Mouse (Mus musculus): Measurements from ENCODE around the gene Fmnl3. TPM values are rescaled to one million over a fixed set of nuclear protein-coding genes. Genes with fewer than 3 reads are reported as not detected.

Fmnl3 gene
- total RNA-seq (2021), result 21.3 and 31.3 TPM in 2 replicates
- long read RNA-seq, experiment 1, full-length matches to known transcripts, result 10 of 17 reads
- long read RNA-seq, experiment 1, partial matches to known transcripts, result 3 of 17 reads
- long read RNA-seq, experiment 1, other reads (novel, unspliced or antisense), result 4 of 17 reads
- long read RNA-seq, experiment 2, full-length matches to known transcripts, result 9 of 17 reads
- long read RNA-seq, experiment 2, partial matches to known transcripts, result 3 of 17 reads
- long read RNA-seq, experiment 2, other reads (novel, unspliced or antisense), result 5 of 17 reads

- DNase-seq, result peak; percentile 99
Observed at GRCm38 (mm10) chr15:99370259-99370691, at the start of gene Fmnl3. Gene Fmnl3, minus strand, starts transcription at chr15:99370482.

GRCm38 (mm10) chr15:99417692-99418271 lies 47.5 kb upstream of the Fmnl3 start:
- DNase-seq, result no peak

DNA sequence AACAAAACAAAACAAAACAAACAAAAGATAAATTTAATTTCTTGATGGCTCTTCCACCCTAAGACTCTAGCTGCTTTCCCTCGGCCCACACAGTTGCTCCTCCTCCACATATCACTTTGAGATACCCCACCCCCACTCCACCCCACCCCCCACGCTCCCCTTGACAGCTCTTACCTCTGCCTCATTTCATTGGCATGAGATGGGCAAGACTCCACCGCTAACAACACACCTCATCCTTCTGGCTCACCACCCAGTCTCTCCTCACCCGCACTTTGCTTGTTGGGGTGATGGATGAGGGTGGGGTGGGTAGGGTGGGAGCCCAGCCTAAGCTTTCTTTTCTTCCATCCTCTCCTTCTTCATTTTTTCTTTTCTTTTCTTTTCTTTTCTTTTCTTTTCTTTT lies 46.7 kb upstream of the Fmnl3 start:
- DNase-seq, result no peak

DNA sequence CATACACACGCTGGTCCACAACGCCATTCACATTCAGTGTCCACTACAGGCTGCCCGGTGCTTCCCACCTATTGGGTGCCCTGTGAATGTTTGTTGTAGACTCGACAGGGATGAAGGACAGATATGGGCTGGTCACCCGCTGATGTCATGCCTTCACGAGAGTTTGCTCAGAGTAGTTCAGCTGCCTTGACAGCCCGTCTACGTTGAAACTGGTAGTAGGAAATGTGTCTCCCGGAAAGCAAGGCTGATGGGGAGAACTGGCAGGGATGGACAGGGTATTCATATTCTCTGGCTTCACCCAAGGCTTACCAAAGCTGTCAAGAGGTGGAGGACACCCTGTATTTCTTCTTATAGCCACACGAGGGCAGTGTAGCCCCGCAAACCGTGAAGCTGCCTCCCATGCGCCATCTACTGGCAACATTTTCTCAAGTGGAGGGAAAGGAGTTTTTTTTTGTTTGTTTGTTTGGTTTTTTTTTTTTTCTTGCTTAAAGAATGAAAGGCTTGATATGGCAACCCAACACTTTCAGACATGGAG lies 46.1 kb upstream of the Fmnl3 start:
- peak; percentile 89 for DNase-seq

DNA sequence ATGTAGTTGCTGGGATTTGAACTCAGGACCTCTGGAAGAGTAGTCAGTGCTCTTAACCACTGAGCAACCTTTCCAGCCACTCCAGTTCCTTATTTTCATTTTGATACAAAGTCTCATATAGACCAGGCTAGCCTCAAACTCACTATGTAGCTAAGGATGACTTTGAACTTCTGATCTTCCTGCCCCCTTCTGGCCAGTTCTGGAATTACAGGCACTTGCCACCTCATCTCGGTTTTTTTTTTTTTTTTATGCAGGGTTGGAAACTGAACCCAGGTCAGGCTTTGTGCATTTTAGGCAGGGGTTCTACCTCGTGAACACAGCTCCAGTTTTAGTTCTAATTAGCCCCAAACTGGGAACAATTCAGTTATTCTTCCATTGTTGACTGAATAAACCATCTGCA lies 45.5 kb upstream of the Fmnl3 start:
- DNase-seq, result peak; percentile 70

DNA sequence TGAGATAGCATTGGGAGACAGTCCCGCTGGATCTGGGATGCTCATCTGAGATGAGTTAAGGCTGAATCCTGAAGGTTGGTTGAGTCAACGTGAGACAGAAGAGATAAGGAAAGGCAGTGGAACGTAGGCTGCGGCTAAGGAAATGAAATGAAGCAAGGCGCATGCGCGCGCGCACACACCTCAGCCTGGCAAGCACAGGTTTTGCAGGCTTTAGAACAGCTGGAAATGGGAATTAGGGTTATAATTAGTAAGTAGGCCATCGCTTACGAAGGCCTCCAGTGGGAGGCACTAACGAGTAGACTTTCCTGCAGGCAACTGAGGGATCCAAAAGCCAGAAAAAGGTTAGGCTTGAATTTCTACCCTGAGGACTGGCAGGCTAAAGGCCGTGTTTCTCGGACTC lies 41.5 kb upstream of the Fmnl3 start:
- DNase-seq, result peak; percentile 33

GRCm38 (mm10) chr15:99408845-99409244 lies 38.6 kb upstream of the Fmnl3 start:
- no peak for DNase-seq

- DNase-seq, result peak; percentile 10
Observed at GRCm38 (mm10) chr15:99406986-99407570, 36.8 kb upstream of the Fmnl3 start.

GRCm38 (mm10) chr15:99405150-99405549 lies 34.9 kb upstream of the Fmnl3 start:
- DNase-seq, result peak; percentile 25

- no peak for DNase-seq
Observed at GRCm38 (mm10) chr15:99403159-99403889, 33.0 kb upstream of the Fmnl3 start.

DNA sequence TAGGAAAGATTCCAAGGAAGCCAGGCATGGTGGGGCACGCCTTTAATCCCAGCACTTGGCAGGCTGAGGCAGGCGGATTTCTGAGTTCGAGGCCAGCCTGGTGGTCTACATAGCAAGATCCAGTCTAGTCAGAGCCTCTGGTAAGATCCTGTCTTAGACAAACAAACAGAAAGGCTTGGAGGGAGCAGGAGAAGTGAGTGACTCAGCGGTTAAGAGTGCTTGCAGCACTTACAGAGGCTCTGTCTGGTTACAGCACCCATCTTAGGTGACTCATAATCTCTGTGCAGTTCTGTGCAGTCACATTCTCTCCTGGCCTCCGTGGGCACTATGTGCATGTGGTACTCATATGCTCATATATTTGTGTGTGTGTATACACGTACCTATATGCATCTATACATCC lies 30.3 kb upstream of the Fmnl3 start:
- peak; percentile 13 for DNase-seq

DNA sequence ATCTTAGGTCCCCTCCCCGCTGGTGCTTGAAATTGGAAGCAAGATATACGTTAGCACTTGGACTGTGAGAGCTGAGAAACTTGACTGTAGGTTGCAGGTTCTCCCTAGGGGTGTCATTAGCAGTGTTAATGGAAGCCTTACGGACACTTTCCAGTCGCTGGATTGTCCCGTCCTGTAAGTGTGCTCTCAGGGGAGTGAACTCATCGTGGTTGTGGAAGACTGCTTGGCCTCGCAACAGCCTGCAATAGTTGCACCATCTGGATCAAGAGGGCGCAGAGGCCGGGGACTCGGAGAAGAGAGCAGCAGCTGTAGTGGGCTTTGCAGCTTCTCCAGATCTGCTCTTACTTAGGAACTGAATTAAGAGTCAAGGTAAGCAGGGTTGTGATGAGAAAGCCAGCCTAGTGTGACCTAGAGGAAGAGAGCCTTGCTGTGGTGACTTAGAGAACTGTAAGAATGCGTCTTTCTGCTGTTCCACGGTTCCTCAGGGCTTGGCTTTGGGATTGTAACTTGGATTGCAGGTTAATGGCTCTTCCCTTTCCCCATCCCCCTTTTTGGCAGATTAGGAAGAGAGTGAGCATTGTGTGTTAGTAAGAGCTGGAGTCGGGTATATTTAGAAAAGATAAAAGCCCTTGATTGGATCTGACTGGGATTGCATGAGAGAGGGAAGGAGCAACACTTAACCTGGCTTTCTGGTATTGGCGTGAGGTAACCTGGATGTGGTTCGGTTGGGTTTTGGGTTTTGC lies 29.4 kb upstream of the Fmnl3 start:
- peak; percentile 68 for DNase-seq

DNA sequence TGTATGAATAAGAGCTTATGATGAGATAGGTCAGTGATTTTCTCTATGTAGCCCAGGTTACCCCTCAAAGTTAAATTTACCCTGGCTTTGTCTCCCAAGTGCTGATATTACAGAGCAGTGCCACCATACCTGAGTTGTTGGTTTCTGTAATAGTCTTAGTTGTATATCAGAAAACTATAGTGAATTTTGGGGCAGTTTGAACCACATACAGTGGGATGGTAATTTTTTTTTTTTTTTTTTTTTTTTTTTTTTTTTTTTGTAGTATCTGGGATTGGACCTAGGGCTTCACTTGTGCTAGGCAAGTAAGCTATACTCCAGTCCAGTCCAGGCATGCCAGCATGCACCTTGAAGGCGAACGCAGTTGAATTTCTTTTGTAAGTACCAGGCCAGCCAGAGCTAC lies 27.3 kb upstream of the Fmnl3 start:
- DNase-seq, result no peak

- DNase-seq, result peak; percentile 82
Observed at GRCm38 (mm10) chr15:99396875-99397274, 26.6 kb upstream of the Fmnl3 start.

- DNase-seq, result no peak
Observed at GRCm38 (mm10) chr15:99396462-99396861, 26.2 kb upstream of the Fmnl3 start.

DNA sequence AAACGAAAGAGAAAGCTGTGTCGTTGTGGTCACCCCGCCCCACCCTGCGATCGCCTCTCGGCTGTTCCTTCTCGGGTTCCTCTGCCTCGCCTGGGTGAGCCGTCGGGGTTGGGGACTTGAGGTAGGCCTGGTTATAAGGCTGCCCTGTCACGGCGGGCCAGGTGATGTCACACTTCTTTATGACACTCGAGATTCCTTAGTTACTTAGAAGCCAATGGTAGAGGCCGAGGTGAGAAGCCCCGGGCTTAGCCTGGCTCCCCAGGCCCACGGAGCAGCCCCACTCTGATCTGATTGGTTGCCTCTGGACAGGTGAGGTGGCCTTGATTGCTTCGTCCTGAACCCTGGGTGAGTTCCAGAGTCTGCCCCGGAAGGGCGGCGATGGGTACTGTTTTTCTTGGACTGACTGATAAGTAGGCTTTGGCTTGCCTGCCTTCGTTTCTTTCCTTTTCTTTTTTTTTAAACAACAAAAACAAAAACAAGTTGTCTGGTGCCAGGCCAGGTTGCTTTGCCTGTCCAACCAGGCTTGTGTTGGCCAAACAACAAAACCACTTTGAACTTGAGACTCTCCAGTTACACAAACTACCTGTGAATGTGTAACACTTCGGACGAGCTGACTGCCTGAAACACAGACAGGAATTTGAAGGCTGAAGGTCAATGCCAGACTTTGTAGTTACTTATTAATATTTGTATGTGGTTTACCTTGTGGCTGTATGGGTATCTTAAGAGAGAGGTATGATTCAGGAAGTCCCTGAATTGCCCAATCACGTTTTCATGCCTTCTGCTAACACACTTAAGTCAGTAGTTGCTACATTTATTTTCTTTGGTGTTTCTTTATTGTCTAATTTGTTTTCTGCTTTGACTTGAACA lies 23.3 kb upstream of the Fmnl3 start:
- peak; percentile 80 for DNase-seq

GRCm38 (mm10) chr15:99392486-99393385 lies 22.5 kb upstream of the Fmnl3 start, which contains the start of gene Tmbim6:
Gene Tmbim6, plus strand, starts transcription at chr15:99392882.
- peak; percentile 100 for DNase-seq

GRCm38 (mm10) chr15:99391975-99392374 lies 21.7 kb upstream of the Fmnl3 start:
- DNase-seq, result peak; percentile 64

GRCm38 (mm10) chr15:99390472-99391401 lies 20.5 kb upstream of the Fmnl3 start:
- no peak for DNase-seq
